Mouse (Mus musculus) olfactory bulb, adult 2 months (tissue): ENCODE results near the gene Gtf2f1.
"Not testable (repeated sequence)": the region's sequence is repeated elsewhere in the genome, so short reads cannot be mapped to it uniquely, and the experiment has no call there.

ENCODE experiments used
- CTCF ChIP-seq: fragments of 200-500 bp; IDR thresholded peaks from 2 replicates; pipeline ENCODE4 v1.5.1; 2012; ENCODE audit warnings: low read depth, mild to moderate bottlenecking, low read length, moderate library complexity; ENCODE audit not compliant: insufficient read depth
- POLR2A ChIP-seq: fragments of 200-500 bp; IDR thresholded peaks from 2 replicates; pipeline ENCODE4 v1.6.1; 2012; ENCODE audit warnings: mild to moderate bottlenecking, low read depth, low read length, moderate library complexity; ENCODE audit not compliant: insufficient read depth

DNA sequence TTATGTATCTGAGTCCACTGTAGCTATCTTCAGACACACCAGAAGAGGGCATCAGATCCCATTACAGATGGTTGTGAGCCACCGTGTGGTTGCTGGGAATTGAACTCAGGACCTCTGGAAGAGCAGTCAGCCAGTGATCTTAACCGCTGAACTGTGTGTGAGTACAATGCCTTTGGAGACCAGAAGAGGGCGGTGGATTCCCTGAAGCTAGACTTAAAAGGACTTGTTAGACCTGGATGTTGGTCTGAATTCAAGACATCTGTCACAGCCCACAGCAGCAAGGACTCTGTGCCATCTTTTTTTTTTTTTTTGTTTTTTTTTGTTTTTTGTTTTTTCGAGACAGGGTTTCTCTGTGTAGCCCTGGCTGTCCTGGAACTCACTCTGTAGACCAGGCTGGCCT lies 40.6 kb upstream of the Gtf2f1 start:
- TF ChIP-seq CTCF, POLR2A: not testable (repeated sequence)
